Mouse (Mus musculus) regulatory T cell (primary cell): ENCODE data around the gene Leng9.

Experiments used
- in situ Hi-C: fragments of 300-600 bp; cut with MboI, MseI; formaldehyde crosslinking; loops from one replicate; pipeline ENCODE4 v1.15.1; 2025; ENCODE audit warnings: high pct_unique_total_duplicates

Leng9 gene

GRCm38 (mm10) chr7:4126992-4127785, 23.0 kb downstream of the Leng9 start:
- in situ Hi-C loops = loop anchor here (5.0 to 25.0 kb wide), 4 partner anchors 100 to 935 kb away; partner anchors contain the start of genes Ndufa3, Oscar, U2af2 and Zfp580

DNA sequence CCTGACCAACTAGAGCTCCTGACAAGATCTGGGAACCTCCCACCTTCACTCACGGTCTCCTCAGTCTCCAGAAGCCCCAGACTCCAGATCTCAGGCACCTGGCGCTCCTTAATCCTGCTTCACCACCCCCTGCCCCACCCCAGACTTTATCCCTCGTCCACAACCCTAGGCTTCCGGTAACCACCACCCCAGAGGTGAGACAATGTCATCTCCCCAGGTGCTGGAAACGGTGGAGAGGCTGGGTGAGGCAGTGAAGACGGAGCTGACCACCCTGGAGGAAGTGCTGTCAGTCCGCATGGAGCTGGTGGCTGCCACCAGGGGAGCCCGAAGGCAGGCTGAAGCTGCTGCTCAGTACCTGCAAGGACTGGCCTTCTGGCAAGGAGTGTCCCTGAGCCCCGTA, 24.9 kb downstream of the Leng9 start:
- in situ Hi-C loops = loop anchor here (5.0 to 25.0 kb wide), 4 partner anchors 98 to 937 kb away; partner anchors contain the start of genes Ndufa3, Oscar, U2af2 and Zfp580

- in situ Hi-C loops = loop anchor here (5.0 to 25.0 kb wide), 4 partner anchors 98 to 937 kb away; partner anchors contain the start of genes Ndufa3, Oscar, U2af2 and Zfp580
Observed at GRCm38 (mm10) chr7:4124856-4125255, 25.3 kb downstream of the Leng9 start.

GRCm38 (mm10) chr7:4124315-4124759, 25.8 kb downstream of the Leng9 start:
- in situ Hi-C loops = no loop called here

DNA sequence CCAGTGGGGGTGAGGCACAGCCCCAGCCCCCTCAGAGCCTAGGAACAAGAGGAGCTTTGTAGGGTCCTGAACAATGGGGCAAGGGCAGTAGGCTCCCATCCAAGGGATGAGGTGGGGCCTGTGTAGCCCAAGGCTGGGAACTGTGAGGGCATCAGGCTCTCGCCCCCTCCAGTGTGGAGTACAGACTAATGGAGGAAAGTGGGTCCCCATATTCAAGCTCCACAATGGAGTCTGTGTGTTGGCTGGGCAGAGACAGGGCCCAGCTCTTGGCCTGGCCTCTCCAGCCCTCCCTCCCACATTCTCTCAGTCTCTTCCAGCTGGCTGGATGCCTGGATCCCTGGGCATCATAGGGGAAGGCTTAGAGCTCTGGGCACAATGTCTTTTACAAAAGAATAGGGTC, 26.4 kb downstream of the Leng9 start:
- in situ Hi-C loops = no loop called here

GRCm38 (mm10) chr7:4122783-4123182, 27.4 kb downstream of the Leng9 start:
- in situ Hi-C loops = no loop called here

- in situ Hi-C loops = no loop called here
Observed at GRCm38 (mm10) chr7:4122076-4122768, 28.0 kb downstream of the Leng9 start.

DNA sequence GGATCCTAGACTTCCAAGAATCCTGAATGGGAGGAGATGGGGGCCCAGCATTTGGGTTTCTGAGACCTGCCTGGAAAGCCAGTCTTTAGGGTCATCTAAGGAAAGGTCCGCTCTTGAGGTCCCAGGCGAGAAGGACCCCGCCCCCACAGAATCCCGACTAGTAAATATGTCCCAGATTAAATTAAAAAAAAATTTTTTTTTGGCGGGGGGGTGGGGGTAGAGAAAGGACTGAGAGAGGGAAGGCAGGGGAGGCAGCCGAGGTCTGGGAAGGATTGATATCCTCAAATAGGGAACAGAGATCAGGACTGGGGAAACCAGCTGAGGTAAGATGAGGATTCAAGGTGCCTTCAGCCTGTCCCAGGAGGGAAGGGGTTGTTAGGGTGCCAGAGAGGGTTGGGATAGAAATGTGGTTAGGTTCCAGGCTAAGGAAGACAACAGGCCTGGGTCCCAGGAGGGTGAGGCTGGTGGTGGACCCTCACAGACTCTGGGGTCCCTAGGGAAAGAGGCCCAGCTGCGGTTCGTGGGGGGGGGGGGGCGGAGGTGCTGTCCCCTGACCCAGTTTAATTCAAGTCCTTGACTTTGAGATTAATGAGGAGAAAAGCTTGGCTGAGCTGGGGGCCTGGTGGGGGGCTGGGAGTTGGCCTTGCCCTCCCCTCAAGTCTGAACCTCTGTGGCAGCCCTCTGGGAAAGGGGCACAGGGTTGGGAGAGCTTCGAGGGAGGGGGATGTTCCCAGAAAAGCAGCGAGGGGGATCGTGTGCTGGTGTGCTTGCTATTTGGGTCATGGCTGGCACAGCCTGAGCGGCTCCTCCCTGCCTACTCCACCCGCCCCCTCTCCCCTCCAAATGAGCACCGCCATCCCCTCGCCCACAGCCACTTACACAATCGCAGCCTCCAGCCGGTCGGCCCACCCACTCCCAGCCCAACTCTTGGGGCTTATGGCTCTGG, 29.9 kb downstream of the Leng9 start:
- in situ Hi-C loops = no loop called here

DNA sequence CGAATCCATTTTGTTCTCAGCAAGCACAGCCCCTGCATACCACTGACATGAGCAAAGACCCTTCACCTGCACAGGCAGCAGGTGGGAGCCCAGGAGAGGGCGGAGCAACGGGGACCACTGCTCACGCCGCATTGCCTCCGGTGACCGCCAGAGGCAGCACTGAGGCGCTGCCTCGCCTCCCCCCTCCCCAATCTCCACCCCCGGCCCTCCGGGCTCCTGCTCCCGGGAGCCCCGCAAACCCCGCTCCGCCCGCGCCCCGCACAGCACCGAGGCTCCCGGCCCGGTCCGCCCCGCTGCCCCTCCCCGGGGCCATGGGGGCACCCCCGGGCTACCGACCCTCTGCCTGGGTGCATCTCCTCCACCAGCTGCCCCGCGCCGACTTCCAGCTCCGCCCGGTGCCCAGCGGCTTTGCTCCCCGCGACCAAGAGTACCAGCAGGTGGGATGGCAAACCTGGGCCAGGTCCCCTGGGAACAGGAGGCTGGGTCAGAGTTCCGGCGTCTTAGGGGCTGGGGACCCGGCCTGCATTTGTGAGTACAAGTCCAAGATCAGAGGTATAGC, 30.8 kb downstream of the Leng9 start, which contains the start of gene Ttyh1:
TSS of gene Ttyh1 (plus strand) at position 65 of the 559 bp plus-strand sequence.
- in situ Hi-C loops = no loop called here

DNA sequence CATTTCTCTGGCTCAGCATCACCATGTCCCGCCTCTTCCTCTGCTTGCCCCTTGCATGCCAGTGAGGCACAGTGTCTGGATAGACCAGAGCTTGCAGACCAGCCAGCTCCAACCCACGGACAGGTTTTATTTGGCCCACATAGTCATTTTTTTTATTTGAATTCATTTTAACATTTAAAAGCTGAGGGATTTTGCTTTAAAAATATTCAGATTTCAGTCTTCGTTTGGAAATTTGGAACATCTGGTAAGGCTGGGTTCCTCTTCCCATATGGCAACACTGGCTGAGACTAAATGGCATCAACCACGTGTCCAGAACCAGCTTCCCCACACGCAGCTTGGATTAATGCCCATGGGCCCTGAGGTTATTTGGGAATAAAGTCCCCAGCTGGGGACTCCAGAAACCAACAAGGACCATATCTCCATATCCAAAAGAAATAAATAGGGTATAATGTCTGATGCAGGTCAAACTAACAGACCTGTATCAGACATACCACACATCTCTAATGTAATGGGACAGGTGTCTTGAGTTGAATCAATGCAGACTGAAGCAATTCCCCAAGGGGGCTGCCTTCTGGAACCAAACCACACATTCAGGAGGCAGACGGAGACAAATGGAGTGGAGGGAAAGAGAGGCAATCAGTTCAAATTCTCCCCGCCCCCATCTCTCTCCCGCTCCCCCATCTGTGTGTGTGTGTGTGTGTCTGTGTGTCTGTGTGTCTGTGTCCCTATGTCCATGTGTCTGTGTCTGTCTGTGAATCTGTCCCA, 32.9 kb downstream of the Leng9 start:
- in situ Hi-C loops = no loop called here

DNA sequence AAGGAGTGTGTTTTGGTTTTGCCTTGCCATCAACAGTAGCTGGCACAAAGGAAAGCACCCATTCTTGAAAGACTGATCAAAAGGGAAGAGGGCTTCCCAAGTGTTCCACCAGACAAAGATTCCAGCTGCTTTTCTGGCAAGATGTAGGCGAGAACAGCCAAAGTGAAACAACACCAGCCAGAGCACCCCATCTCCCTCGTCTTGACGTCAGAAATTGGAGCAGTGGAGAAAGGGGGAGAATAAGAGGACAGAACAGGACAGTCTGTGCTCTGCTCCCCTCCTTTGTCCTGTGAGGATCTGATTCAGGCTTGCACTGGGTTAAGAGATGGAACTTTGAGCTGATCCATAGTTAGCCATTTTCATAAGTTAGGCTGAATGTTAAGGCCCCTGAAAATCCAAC, 38.4 kb downstream of the Leng9 start:
- in situ Hi-C loops = no loop called here

GRCm38 (mm10) chr7:4103411-4103810, 46.8 kb downstream of the Leng9 start:
- in situ Hi-C loops = no loop called here

DNA sequence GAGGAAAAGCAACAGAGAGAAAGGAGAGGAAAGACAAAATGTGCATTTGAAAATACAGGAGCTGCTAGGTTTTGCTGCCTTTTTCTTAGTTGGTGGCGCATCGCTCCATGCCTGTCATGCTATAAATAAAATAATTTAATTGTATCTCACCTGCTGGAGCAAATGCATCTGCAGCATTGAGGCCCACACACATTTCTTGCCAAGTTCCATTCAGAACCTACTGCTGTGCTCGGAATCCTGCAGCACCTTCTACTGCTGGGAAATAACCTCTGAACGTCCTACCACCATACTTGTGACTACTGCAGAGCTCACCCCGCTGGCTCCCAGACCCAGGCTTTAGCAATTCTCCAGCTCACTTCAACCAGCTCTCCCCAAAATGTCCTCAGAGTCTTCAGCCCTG, 49.0 kb downstream of the Leng9 start:
- in situ Hi-C loops = no loop called here

DNA sequence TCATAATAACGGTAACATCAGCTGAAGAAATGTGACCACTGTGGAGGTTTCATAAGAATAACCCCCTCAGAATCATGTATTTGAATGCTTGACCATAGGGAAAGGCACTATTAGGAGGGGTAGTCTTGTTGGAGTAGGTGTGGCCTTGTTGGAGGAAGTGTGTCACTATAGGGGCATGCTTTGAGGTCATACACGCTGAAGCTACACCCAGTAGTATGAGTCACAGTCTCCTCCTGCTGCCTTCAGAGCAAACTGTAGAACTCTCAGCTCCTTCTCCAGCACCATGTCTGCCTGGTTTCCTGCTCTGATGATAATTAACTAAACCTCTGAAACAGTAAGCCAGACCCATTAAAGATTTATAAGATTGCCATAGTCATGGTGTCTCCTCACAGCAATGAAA, 51.3 kb downstream of the Leng9 start:
- in situ Hi-C loops = no loop called here

- in situ Hi-C loops = no loop called here
Observed at GRCm38 (mm10) chr7:4098301-4098700, 51.9 kb downstream of the Leng9 start.
